Mouse (Mus musculus): ENCODE measurements around the gene Gm10488.
"Not testable (repeated sequence)": the region's sequence is repeated elsewhere in the genome, so short reads cannot be mapped to it uniquely, and the experiment has no call there.

Gene Gm10488

GRCm38 (mm10) chrX:29976014-29976413, at the start of gene Gm10488:
Gm10488 (plus strand) TSS chrX:29976314.
- not testable (repeated sequence) for DNase-seq

Data from thymus, postnatal 36 days (tissue).